ENCODE assay signal across 8 mouse cellular contexts in genomic region chr3:123267741-123268201, GRCm38 (mm10). TPM values are rescaled to one million over a fixed set of nuclear protein-coding genes. Genes with fewer than 3 reads are reported as not detected.
A peak's percentile ranks its signal among the peaks of the same experiment; 100 is the strongest.
DNase-seq lines count a peak whose midpoint lies in the region; ATAC-seq and TF ChIP-seq lines count a peak whose summit lies in the region.

No protein-coding gene starts in this region.

- H3K9ac ChIP-seq in forebrain, embryonic 11.5 days (ENCODE audit: low read length) = peak overlapping the region; percentile 55
- H3K9ac ChIP-seq in heart, embryonic 14.5 days (ENCODE audit: low read length) = peak overlapping the region; percentile 87
- H3K9ac ChIP-seq in liver, embryonic 11.5 days (ENCODE audit: low read depth, low read length) = peak overlapping the region; percentile 65

- peak; percentile 33 for ATAC-seq in CD4-positive, CD25-positive, alpha-beta regulatory T cell, adult 4 months
- peak; percentile 56 for ATAC-seq in forebrain, embryonic 11.5 days (replicated peaks; ENCODE audit: low FRiP score)
- peak; percentile 40; the same call in 1 of the 2 replicates for ATAC-seq in heart, embryonic 14.5 days (ENCODE audit: insufficient number of reproducible peaks, insufficient read depth, low FRiP score, low read depth)
- peak; percentile 36 for ATAC-seq in liver, embryonic 11.5 days (replicated peaks; ENCODE audit: low FRiP score)

- H3K4me1 ChIP-seq in forebrain, embryonic 11.5 days (replicated peaks; ENCODE audit: control insufficient read depth, insufficient read depth, low read length) = no peaks in the 10 kb centered on the region; the same call in 1 of the 2 replicates
- peaks cover 3 to 17% of the 10 kb centered on the region in 2 experiments for H3K4me1 ChIP-seq in heart, embryonic 14.5 days (ENCODE audit: control insufficient read depth in 2 of 2, insufficient read depth in 2 of 2, low read length in 2 of 2)
- H3K4me1 ChIP-seq in liver, embryonic 11.5 days (replicated peaks; ENCODE audit: control insufficient read depth, insufficient read depth, low read length) = no peaks in the 10 kb centered on the region
- peaks cover 9% of the 10 kb centered on the region for H3K4me1 ChIP-seq in testis, adult 2 months (ENCODE audit: control insufficient read depth, insufficient read depth, low read length)

- peak; percentile 77 for DNase-seq in brain, adult 2 months (ENCODE audit: low read depth, low spot score)
- DNase-seq in forebrain, embryonic 11.5 days (ENCODE audit: low spot score) = peak; percentile 67
- peak; percentile 71 for DNase-seq in kidney, postnatal 10 days
- peak; percentile 57 for DNase-seq in liver, embryonic 11.5 days (ENCODE audit: low spot score)
- peak; percentile 62 for DNase-seq in naive thymus-derived CD4-positive, alpha-beta T cell, adult 2 months (ENCODE audit: low read depth)

- H3K4me2 ChIP-seq in forebrain, embryonic 11.5 days (ENCODE audit: low read depth, low read length, severe bottlenecking) = peak overlapping the region; percentile 91
- peak overlapping the region; percentile 78 for H3K4me2 ChIP-seq in heart, embryonic 14.5 days (ENCODE audit: low read length)
- peak overlapping the region; percentile 80 for H3K4me2 ChIP-seq in liver, embryonic 11.5 days

- WGBS in forebrain, embryonic 11.5 days = under 1% methylated on average over 25 of the region's 25 CpGs
- WGBS in heart, embryonic 14.5 days = under 1% methylated on average over 25 of the region's 25 CpGs
- WGBS in liver, embryonic 11.5 days = 1% methylated on average over 24 of the region's 25 CpGs

- no peak overlapping the region for H3K27ac ChIP-seq in forebrain, embryonic 11.5 days (ENCODE audit: low read depth, low read length)
- peak overlapping the region; percentile 58 to 90 for H3K27ac ChIP-seq in heart, embryonic 14.5 days (replicated peaks in 1 of 2; ENCODE audit: control insufficient read depth in 1 of 2, insufficient read depth in 1 of 2, low read depth in 2 of 2, low read length in 2 of 2)
- H3K27ac ChIP-seq in liver, embryonic 11.5 days (ENCODE audit: low read depth, low read length) = no peak overlapping the region
- H3K27ac ChIP-seq in testis, adult 2 months (ENCODE audit: control insufficient read depth, insufficient read depth, low read depth, low read length) = peak overlapping the region; percentile 51

- H3K27me3 ChIP-seq in forebrain, embryonic 11.5 days (ENCODE audit: control insufficient read depth, insufficient read depth, low read length) = no peaks in the 10 kb centered on the region
- H3K27me3 ChIP-seq in heart, embryonic 14.5 days (ENCODE audit: control insufficient read depth, insufficient read depth, low read length) = no peaks in the 10 kb centered on the region
- peaks cover 10% of the 10 kb centered on the region; the same call in 1 of the 2 replicates for H3K27me3 ChIP-seq in liver, embryonic 11.5 days (replicated peaks; ENCODE audit: control insufficient read depth, insufficient read depth, low read length)
- H3K27me3 ChIP-seq in testis, adult 2 months (ENCODE audit: control insufficient read depth, insufficient read depth, low read length) = no peaks in the 10 kb centered on the region

- no peaks in the 10 kb centered on the region for H3K9me3 ChIP-seq in forebrain, embryonic 11.5 days (ENCODE audit: control insufficient read depth, low read length)
- no peaks in the 10 kb centered on the region for H3K9me3 ChIP-seq in heart, embryonic 14.5 days (ENCODE audit: control insufficient read depth, low read length)
- no peaks in the 10 kb centered on the region for H3K9me3 ChIP-seq in liver, embryonic 11.5 days (ENCODE audit: control insufficient read depth, low read length)

- TF ChIP-seq POLR2A in testis, adult 2 months (IDR thresholded peaks at IDR 0.05; ENCODE audit: control insufficient read depth, low read depth, low read length) = peak; percentile 14; the same call in 1 of the 2 replicates

- TF ChIP-seq CTCF in testis, adult 2 months (IDR thresholded peaks at IDR 0.05; ENCODE audit: control insufficient read depth, insufficient read depth, insufficient replicate concordance, low read depth, low read length) = no peak

- peak overlapping the region; percentile 70 for H3K4me3 ChIP-seq in forebrain, embryonic 11.5 days (ENCODE audit: low read depth, low read length)
- H3K4me3 ChIP-seq in heart, embryonic 14.5 days (ENCODE audit: control insufficient read depth in 1 of 2, insufficient read depth in 1 of 2, low read depth in 1 of 2, low read length in 2 of 2) = peak overlapping the region; percentile 65 to 72
- peak overlapping the region; percentile 70 for H3K4me3 ChIP-seq in liver, embryonic 11.5 days (ENCODE audit: low read depth, low read length)
- peak overlapping the region; percentile 92 for H3K4me3 ChIP-seq in testis, adult 2 months (ENCODE audit: control insufficient read depth, low read depth, low read length)

- H3K36me3 ChIP-seq in forebrain, embryonic 11.5 days (ENCODE audit: control insufficient read depth, insufficient read depth, low read length) = no peaks in the 10 kb centered on the region
- H3K36me3 ChIP-seq in heart, embryonic 14.5 days (ENCODE audit: control insufficient read depth, insufficient read depth, low read length) = peaks cover 35% of the 10 kb centered on the region
- H3K36me3 ChIP-seq in liver, embryonic 11.5 days (ENCODE audit: control insufficient read depth, insufficient read depth, low read length) = peaks cover 3% of the 10 kb centered on the region; the same call in 1 of the 2 replicates
- no peaks in the 10 kb centered on the region for H3K36me3 ChIP-seq in testis, adult 2 months (ENCODE audit: control insufficient read depth, insufficient read depth, low read length)

RNA-seq across cellular contexts. Expression of gene Sec24d, which starts 0.5 kb away (rescaled TPM):
- polyA plus RNA-seq in CD4-positive, CD25-positive, alpha-beta regulatory T cell, adult 4 months (2017; shearing (Covaris generic)) = 10 to 100 TPM; 15.5 to 16.2 TPM
- 18.2 and 18.4 TPM in 2 replicates for polyA plus RNA-seq in forebrain, embryonic 11.5 days (2014; fragmentation: Nextera tagmentation; extraction: Ambion mirVana)
- polyA plus RNA-seq in heart, embryonic 14.5 days (2014; fragmentation: Nextera tagmentation; extraction: Ambion mirVana) = 70.8 and 72.8 TPM in 2 replicates
- polyA plus RNA-seq in liver, embryonic 11.5 days (2014; fragmentation: Nextera tagmentation; extraction: Ambion mirVana) = 32.5 and 36.1 TPM in 2 replicates
- polyA plus RNA-seq in testis, adult 2 months (2012; rRNA removed) = 3.3 and 5.3 TPM in 2 replicates

RNA-seq across cellular contexts. Expression of gene Synpo2, which starts 31.8 kb away (rescaled TPM):
- under 1 TPM in 1 of 2 experiments, not detected in 1; 0.05 TPM for polyA plus RNA-seq in CD4-positive, CD25-positive, alpha-beta regulatory T cell, adult 4 months (2017; shearing (Covaris generic))
- polyA plus RNA-seq in forebrain, embryonic 11.5 days (2014; fragmentation: Nextera tagmentation; extraction: Ambion mirVana) = 2.0 and 3.7 TPM in 2 replicates
- polyA plus RNA-seq in heart, embryonic 14.5 days (2014; fragmentation: Nextera tagmentation; extraction: Ambion mirVana) = 14.4 and 15.0 TPM in 2 replicates
- polyA plus RNA-seq in liver, embryonic 11.5 days (2014; fragmentation: Nextera tagmentation; extraction: Ambion mirVana) = 1.9 and 2.4 TPM in 2 replicates
- 0.73 and 2.0 TPM in 2 replicates for polyA plus RNA-seq in testis, adult 2 months (2012; rRNA removed)

Comparison
In these comparisons a context has a peak if more than half of its experiments do, and no peak if none do; other contexts are left out.
1. H3K27ac ChIP-seq: peak in heart, embryonic 14.5 days (2 of 2) and testis, adult 2 months (single experiment); none in forebrain, embryonic 11.5 days (single experiment) and liver, embryonic 11.5 days (single experiment).
2. Peak in every context shown above with its lines, with median percentiles within 50 percentile points of each other: ATAC-seq, DNase-seq, H3K4me2 ChIP-seq, H3K4me3 ChIP-seq and H3K9ac ChIP-seq.